In the genomic region with DNA sequence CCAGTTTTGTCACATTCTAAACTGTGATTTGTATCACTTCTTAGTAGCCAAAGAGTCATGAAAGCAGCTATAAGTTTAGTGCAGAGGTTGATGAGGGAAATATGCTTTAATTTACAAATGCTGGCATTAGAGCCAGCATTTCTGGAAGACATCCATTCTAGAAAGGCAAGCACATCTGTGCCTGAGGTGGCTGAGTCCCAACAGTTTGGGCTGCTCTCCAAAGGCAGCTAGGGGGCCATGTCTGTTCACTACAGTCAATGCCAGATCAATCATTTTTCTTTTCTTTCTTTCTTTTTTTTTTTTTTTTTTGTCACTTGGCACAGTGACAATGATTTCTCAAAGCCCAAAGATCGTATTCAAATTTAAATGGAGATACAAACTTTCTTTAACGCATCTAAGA, we compare ENCODE assay signal across 16 mouse cellular contexts.
DNase-seq lines count a peak whose midpoint lies in the region; TF ChIP-seq lines count a peak whose summit lies in the region.
"Had no signal": no experiment of that assay in that cellular context is flagged by ENCODE, and none has a peak within 500 bp of the region (broad histone marks: within the 10 kb centered on the region; RNA-seq: fewer than 3 reads in every experiment).

No protein-coding gene starts in this region.

- intact Hi-C loops in left cerebral cortex, postnatal 4 days (cut with DNase I): no loop called here
- intact Hi-C loops in left cerebral cortex, adult 2 months (cut with DNase I): no loop called here

- H3K27ac ChIP-seq in left cerebral cortex, adult 2 months: no peak overlapping the region
- H3K27ac ChIP-seq: embryonic facial prominence, embryonic 10.5 days; embryonic facial prominence, embryonic 12.5 days; forebrain, embryonic 15.5 days had no signal

- no peak for TF ChIP-seq CTCF in left cerebral cortex, adult 2 months (IDR thresholded peaks at IDR 0.05)
- TF ChIP-seq CTCF in brain, embryonic 14.5 days (IDR thresholded peaks at IDR 0.05; ENCODE audit: borderline replicate concordance, extremely low read depth, insufficient read depth, insufficient read length): no peak

- DNase-seq in cerebellum, postnatal 14 days: peak; percentile 13 to 22
- DNase-seq in cerebellum, postnatal 25 days: no peak
- DNase-seq in left cerebral cortex, postnatal 4 days: peak; percentile 61
- no peak for DNase-seq in left cerebral cortex, adult 2 months (ENCODE audit: extremely low spot score in 1 of 2, low spot score in 2 of 2)
- DNase-seq in brain, embryonic 14.5 days (ENCODE audit: low read depth): peak; percentile 52
- no peak for DNase-seq in urinary bladder, postnatal 25 days (ENCODE audit: low spot score)
- DNase-seq: adrenal gland, adult 2 months; adrenal gland, postnatal 10 days; adrenal gland, postnatal 25 days; cerebellum, adult 11-12 months; cerebellum, adult 2 months; cerebellum, adult 9-11 months; forebrain, postnatal 0 days had no signal

- no peak for TF ChIP-seq POLR2A in brain, embryonic 14.5 days (IDR thresholded peaks at IDR 0.05; ENCODE audit: borderline replicate concordance, extremely low read depth, insufficient read depth, insufficient read length, poor library complexity, severe bottlenecking)

- H3K4me3 ChIP-seq in left cerebral cortex, adult 2 months: no peak overlapping the region
- H3K4me3 ChIP-seq: embryonic facial prominence, embryonic 10.5 days; embryonic facial prominence, embryonic 12.5 days; forebrain, embryonic 15.5 days had no signal

Comparison
In these comparisons a context has a peak if more than half of its experiments do, and no peak if none do; other contexts are left out.
1. DNase-seq: peak in cerebellum, postnatal 14 days (2 of 2), left cerebral cortex, postnatal 4 days (single experiment) and brain, embryonic 14.5 days (single experiment); none in cerebellum, postnatal 25 days (0 of 2), left cerebral cortex, adult 2 months (0 of 2) and urinary bladder, postnatal 25 days (single experiment).